Mouse (Mus musculus) gastrocnemius, postnatal 25 days (tissue): ENCODE results near the gene Zfp986. TPM values are rescaled to one million over a fixed set of nuclear protein-coding genes. Genes with fewer than 3 reads are reported as not detected.
"Not testable (repeated sequence)": the region's sequence is repeated elsewhere in the genome, so short reads cannot be mapped to it uniquely, and the experiment has no call there.

ENCODE experiments used
- DNase-seq: peaks from one replicate; pipeline ENCODE4 v3.0.0; 2022
- long read RNA-seq, 2 experiments: library from polyadenylated mRNA; stranded (forward); transcript quantifications; one replicate each; pipeline ENCODE4 v2.0.0; 2021
- total RNA-seq, 2 experiments: library from RNA; stranded (reverse); gene quantifications; 1 replicate in 1 of 2; 2 replicates in 1 of 2; pipeline ENCODE4 v1.2.3; 2021

The Zfp986 gene
- total RNA-seq, result not detected
- long read RNA-seq, experiment 1, result 0 reads
- long read RNA-seq, experiment 2, result 0 reads

DNA sequence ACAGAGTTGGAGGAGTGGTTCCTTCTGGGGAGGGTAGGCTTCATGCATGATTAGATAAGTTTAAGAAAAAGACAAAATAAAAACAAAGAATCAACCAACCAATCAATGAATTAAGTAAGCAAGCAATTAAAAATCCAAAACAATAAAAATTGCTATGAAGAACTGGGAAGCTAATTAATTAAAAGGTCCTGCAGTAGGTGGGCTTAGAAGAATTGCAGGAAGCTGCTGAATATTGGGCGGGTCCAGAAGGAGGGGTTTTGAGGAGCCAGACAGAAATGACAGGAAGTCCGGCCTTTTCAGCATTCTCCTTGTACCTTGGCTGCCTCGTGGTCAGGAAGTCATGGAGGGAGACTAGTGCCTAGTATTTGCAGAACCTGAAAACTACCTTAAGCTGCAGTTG is at the start of gene Zfp986:
Zfp986 (plus strand) TSS at position 301 of the 400 bp plus-strand sequence.
- DNase-seq, result not testable (repeated sequence)

DNA sequence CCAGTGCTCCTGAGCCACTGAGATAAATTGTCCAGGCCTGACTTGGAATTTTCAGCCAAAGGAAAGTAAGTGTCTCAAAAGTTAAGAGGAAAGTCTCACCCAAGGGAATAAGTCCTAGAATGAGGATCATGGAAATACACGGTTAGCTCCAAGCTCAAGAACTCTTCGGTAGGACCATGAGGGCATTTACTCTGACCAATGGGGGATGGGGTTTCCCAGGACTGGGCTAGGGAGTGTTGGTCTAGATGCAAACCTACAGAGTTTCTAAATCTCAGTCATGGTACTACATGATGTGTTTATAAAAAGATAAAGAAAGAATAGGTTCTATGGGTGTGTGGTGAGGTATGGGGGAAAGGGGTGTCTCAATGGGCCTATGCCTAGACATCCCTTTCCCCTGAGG is 48.6 kb upstream of the Zfp986 start:
- DNase-seq, result not testable (repeated sequence)

DNA sequence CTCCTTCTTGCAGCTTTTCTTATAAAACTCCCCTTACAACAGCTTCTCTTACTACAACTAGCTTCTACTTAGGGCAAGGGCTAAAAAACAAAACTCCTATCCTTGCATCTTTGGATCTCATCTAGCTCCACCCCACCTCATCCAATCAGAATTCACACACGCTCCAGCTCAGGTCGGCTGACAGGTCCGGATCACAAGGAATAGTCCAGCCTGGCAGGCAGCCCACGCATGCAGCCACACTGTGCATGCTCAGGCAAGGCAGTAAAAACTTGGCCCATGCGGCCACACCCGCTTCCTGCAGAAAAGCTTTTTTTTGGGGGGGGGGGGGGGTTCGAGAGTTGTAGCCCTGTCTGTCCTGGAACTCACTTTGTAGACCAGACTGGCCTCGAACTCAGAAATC is 43.0 kb upstream of the Zfp986 start:
- not testable (repeated sequence) for DNase-seq

DNA sequence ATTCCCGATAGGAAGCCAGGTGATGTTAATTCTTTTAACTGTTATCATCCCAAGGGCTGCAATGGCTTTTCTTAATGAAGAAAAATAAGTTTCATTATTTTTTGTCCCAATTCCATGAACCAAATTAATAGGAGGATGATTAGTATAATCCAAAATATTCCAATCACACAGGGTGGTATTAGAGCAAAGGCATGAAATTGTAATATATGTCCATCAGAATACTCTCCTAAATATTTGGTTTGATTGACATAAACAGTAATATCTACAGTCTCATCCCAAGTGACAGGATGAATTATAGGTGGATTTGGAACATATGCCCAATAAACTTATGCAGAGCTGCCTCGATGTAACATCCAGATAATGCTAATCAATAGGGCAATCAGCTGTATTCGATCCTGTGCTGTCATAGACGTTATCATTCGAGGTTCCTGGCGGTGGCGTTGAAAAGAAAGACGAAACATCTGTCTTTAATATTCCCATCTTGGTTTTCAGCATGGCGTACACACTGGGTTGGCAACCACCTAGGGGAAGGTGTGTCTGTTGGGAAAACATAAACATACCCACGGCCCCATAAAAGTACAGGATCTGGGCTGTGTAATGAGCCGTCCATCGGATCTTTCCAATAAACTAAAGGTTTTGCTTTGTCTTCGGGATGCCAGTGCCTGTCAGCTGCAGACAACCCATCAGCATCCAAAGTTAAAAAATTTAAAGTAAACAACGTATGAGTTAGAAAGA is 37.1 kb upstream of the Zfp986 start:
- DNase-seq, result not testable (repeated sequence)

DNA sequence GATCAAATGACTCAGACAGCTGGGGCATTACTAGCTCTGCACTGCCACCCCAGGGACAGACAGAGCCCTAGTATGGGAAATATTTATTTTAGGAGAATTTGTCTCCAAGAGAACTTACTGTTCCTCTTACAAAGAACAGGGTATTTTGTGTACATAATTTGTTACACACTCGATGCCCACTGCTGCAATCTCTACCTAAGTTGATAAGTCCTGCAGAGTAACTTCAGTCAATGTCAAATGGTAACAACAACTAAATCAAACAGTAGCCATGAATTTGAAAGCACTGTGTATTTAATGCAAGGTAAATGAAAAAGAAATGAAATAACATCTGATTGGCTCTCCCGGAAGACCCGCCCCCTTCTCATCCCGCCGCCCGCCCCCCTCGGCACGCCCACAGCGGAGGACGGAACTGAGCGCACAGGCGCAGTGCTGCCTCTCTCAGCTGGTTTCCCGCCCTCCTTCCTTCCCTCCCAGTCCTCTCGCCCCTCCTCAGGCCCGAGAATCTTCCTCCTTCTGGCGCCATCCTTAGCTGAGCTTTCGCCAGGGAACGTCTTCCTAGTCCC is 32.2 kb upstream of the Zfp986 start:
- not testable (repeated sequence) for DNase-seq

DNA sequence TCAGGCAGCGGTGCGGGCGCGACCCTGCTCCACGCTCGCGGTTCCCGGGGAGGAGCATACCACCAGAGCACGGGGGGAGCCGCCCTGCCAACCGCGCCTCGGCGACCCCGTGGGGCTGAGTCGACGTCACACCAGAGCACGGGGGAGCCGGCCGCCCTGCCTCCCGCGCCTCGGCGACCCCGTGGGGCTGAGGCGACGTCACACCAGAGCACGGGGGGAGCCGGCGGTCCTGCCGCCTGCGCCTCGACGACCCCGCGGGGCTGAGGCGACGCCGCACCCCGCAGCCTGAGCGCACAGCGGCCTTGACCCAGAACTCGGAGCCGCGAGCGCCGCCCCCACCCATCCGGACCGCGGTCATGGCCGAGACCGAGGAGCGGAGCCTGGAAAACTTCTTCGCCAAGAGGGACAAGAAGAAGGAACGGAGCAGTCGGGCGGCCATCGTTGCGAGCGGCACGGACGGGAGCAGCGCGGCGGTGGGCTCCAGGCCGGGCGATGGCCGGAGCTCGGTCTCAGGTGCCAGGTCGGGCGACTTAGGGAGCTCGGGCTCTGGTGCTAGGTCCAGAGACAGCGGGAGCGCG is 31.6 kb upstream of the Zfp986 start:
- DNase-seq, result peak; percentile 7

DNA sequence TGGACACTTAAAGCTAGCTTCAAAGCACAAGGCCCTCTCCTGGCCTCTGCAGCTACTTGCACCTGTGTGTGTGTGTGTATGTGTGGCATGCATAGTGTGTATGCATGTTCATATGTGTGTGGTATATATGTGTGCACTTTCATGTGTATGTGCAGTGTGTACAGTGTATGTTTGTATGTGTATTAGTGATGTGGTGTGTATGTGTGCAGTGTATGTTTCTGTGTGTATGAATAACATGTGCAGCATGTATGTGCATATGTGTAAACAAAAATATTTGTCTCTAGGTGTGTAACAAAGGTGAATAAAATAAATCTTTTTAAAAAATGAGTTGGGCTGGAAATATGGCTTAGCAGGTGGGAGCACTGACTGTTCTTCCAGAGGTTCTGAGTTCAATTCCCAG is 21.8 kb upstream of the Zfp986 start:
- not testable (repeated sequence) for DNase-seq

DNA sequence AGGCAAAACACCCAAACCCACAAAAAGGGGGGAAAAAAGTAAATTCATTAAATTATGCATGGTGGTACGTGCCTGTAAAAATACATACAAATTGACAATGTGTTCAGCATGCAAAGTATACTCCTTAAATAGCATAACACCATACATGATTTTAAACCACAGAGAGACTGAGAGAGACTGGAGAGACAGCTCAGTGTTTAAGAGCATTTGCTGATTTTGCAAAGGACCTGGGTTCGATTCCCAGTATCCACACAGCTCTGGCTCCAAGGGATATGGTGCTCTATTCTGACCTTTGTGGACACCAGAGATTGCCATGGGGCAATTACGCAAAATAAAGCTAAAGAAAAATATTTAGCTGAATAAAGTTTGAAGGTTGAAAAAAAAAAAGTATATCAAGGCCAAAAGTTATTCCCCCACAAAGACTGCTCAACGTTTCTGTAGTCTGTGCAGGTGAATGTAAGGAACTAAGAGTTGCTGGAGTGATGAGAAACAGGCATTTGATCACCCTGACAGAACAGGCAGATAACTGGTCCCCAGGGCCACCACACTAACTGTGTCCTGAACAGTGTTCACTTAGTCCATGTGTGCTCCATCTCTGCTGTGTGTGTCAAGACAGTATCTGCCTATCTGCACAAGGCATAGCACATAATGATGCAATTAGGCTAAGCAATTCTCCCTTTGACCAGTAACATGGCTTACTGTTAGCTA is 20.3 kb upstream of the Zfp986 start:
- not testable (repeated sequence) for DNase-seq

DNA sequence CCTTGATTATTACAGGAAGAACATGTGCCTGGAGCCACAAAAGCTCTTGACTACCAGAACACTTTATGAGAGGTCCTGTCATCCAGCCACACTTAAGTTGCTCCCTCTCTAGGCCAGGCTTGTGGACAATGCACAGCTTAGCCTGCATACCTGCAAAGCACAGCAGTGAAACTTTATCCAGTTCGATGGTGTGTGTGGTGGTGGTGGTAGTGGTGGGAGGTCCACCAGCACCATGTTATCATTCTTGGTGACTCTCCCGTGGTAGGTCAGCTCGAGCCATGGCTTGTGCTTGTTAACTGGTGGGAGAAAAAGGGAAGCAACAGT is 19.7 kb upstream of the Zfp986 start:
- not testable (repeated sequence) for DNase-seq

DNA sequence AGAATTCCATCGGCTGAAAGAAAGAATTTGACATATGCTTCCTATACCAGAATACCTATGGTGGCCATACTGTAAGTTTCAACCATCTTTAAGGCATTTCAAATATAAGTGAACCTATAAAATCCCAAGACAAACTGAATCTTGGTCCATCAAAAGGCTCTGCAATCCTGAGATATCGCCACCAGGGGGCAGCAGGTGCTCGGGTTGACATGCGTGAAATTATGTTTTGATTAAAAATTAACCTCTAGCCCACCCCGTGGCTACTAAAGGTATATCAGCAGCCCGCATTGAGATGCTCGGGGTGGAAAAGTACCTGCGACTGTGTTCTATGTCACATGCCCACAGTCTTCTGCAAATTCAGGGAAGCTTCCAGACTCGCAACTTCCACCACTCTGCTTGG is 17.2 kb upstream of the Zfp986 start:
- not testable (repeated sequence) for DNase-seq

DNA sequence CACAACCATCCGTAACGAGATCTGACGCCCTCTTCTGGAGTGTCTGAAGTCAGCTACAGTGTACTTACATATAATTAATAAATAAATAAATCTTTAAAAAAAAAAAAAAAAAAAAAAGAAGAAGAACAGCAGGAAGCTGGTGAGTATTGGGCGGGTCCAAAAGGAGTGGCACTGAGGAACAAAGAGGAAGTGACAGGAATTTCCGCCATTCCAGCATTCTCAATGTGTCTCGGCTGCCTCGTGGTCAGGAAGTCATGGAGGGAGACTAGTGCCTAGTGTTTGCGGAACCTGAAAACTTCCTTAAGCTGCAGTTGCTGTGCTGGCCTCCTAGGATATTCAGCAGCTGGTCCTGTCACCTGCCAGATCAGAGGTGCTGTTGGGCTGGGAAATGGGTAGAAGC is 4.7 kb upstream of the Zfp986 start:
- DNase-seq, result not testable (repeated sequence)

Other genes starting within 250 kb of the Zfp986 start
- gene Zfp980, start 198.1 kb upstream of the Zfp986 start, total RNA-seq, result under 1 TPM; 0.08 to 0.26 TPM
- not detected for gene Zfp987, start 228.5 kb downstream of the Zfp986 start, total RNA-seq